Mouse (Mus musculus) neural tube, embryonic 12.5 days (tissue): Measurements from ENCODE around the gene Olfr574. TPM values are rescaled to one million over a fixed set of nuclear protein-coding genes. Genes with fewer than 3 reads are reported as not detected.

ENCODE experiments used
- ATAC-seq: fragments of 200-750 bp; cut with Nextera tagmentation; 2 replicates; pipeline ENCODE4 v1.8.0; 2017; ENCODE audit warnings: low read depth, mild to moderate bottlenecking, moderate TSS enrichment, moderate library complexity; ENCODE audit not compliant: low FRiP score
- H3K27ac ChIP-seq: fragments of 300-500 bp; sonication (generic); 2 replicates; pipeline ENCODE4 v1.5.1; 2016
- H3K27me3 ChIP-seq: fragments of 300-500 bp; sonication (generic); replicated peaks from 2 replicates; pipeline ENCODE4 v1.6.1; 2016; ENCODE audit warnings: mild to moderate bottlenecking
- H3K36me3 ChIP-seq: fragments of 300-500 bp; sonication (generic); 2 replicates; pipeline ENCODE4 v1.6.1; 2016; ENCODE audit warnings: mild to moderate bottlenecking
- H3K4me1 ChIP-seq: fragments of 300-500 bp; sonication (generic); 2 replicates; pipeline ENCODE4 v1.6.1; 2016
- H3K4me2 ChIP-seq: fragments of 300-500 bp; sonication (generic); replicated peaks from 2 replicates; pipeline ENCODE4 v1.6.1; 2016; ENCODE audit warnings: mild to moderate bottlenecking
- H3K4me3 ChIP-seq: fragments of 300-500 bp; sonication (generic); 2 replicates; pipeline ENCODE4 v1.5.1; 2016
- H3K9ac ChIP-seq: fragments of 300-500 bp; sonication (generic); 2 replicates; pipeline ENCODE4 v1.6.1; 2016; ENCODE audit warnings: mild to moderate bottlenecking
- H3K9me3 ChIP-seq: fragments of 300-500 bp; sonication (generic); 2 replicates; pipeline ENCODE4 v1.6.1; 2016; ENCODE audit warnings: mild to moderate bottlenecking
- WGBS: fragments of 180-500 bp; shearing (Covaris S2); methylation state at CpG from one replicate; pipeline ENCODE4 v1.1.7; 2016; 5-methylcytosine and 5-hydroxymethylcytosine counted together
- polyA plus RNA-seq: library from polyadenylated mRNA; unstranded; fragments of >200 nt; fragmentation: Nextera tagmentation; extraction: Ambion mirVana; gene quantifications from 2 replicates; pipeline ENCODE4 v1.2.1, GENCODE M21; 2016

The Olfr574 gene
- polyA plus RNA-seq, result not detected in 2 replicates

- Histone ChIP-seq H3K36me3 (no peaks in the 10 kb centered on the region), H3K4me1 (no peaks in the 10 kb centered on the region), H3K27ac (no peak within 1 kb of the TSS), H3K9me3 (no peaks in the 10 kb centered on the region), H3K4me3 (no peak within 1 kb of the TSS), H3K9ac (no peak within 1 kb of the TSS), H3K27me3 (no peaks in the 10 kb centered on the region), H3K4me2 (no peak within 1 kb of the TSS)
- ATAC-seq, result no peak
- 92% methylated on average over 1 of the region's 1 CpGs for WGBS
Measured at GRCm38 (mm10) chr7:102948167-102948566, at the start of gene Olfr574. Gene Olfr574, plus strand, starts transcription at chr7:102948467.

GRCm38 (mm10) chr7:102915261-102915660 lies 33.0 kb upstream of the Olfr574 start:
- 54% methylated on average over 1 of the region's 1 CpGs for WGBS
- Histone ChIP-seq H3K36me3 (no peaks in the 10 kb centered on the region), H3K4me2 (no peak overlapping the region), H3K4me3 (no peak overlapping the region), H3K4me1 (no peaks in the 10 kb centered on the region), H3K9me3 (no peaks in the 10 kb centered on the region), H3K27ac (no peak overlapping the region), H3K27me3 (no peaks in the 10 kb centered on the region), H3K9ac (no peak overlapping the region)
- ATAC-seq, result no peak

GRCm38 (mm10) chr7:102916405-102916804 lies 31.9 kb upstream of the Olfr574 start:
- Histone ChIP-seq H3K4me3 (no peak overlapping the region), H3K4me1 (no peaks in the 10 kb centered on the region), H3K9me3 (no peaks in the 10 kb centered on the region), H3K27ac (no peak overlapping the region), H3K27me3 (no peaks in the 10 kb centered on the region), H3K4me2 (no peak overlapping the region), H3K9ac (no peak overlapping the region), H3K36me3 (no peaks in the 10 kb centered on the region)
- WGBS, result 82% methylated on average over 5 of the region's 5 CpGs
- no peak for ATAC-seq

GRCm38 (mm10) chr7:102917032-102917875 lies 31.0 kb upstream of the Olfr574 start, which contains the start of gene Olfr571:
Gene Olfr571, minus strand, starts transcription at chr7:102917536.
- ATAC-seq, result peak; percentile 71

GRCm38 (mm10) chr7:102919632-102920031 lies 28.6 kb upstream of the Olfr574 start:
- no peaks in the 10 kb centered on the region for H3K36me3 ChIP-seq
- WGBS, result 21% methylated on average over 1 of the region's 1 CpGs

More at GRCm38 (mm10) chr7:102917032-102917875, 31.0 kb upstream of the Olfr574 start, which contains the start of gene Olfr571:
- no peaks in the 10 kb centered on the region for H3K4me1 ChIP-seq
- H3K27ac ChIP-seq, result no peak within 1 kb of the TSS
- WGBS, result 47% methylated on average over 4 of the region's 4 CpGs
- H3K9me3 ChIP-seq, result no peaks in the 10 kb centered on the region
- no peaks in the 10 kb centered on the region for H3K27me3 ChIP-seq
- no peak within 1 kb of the TSS for H3K4me3 ChIP-seq
- no peak within 1 kb of the TSS for H3K9ac ChIP-seq
- no peak within 1 kb of the TSS for H3K4me2 ChIP-seq
- no peaks in the 10 kb centered on the region for H3K36me3 ChIP-seq

GRCm38 (mm10) chr7:102924109-102924508 lies 24.2 kb upstream of the Olfr574 start, which contains the start of gene Olfr572:
Gene Olfr572, plus strand, starts transcription at chr7:102924409.
- no peaks in the 10 kb centered on the region for H3K36me3 ChIP-seq
- WGBS, result 67% methylated on average over 1 of the region's 1 CpGs
- no peaks in the 10 kb centered on the region for H3K9me3 ChIP-seq
- no peak for ATAC-seq
- no peaks in the 10 kb centered on the region for H3K27me3 ChIP-seq
- H3K4me3 ChIP-seq, result no peak within 1 kb of the TSS
- H3K9ac ChIP-seq, result no peak within 1 kb of the TSS
- H3K4me1 ChIP-seq, result no peaks in the 10 kb centered on the region
- H3K4me2 ChIP-seq, result no peak within 1 kb of the TSS
- H3K27ac ChIP-seq, result no peak within 1 kb of the TSS

More at GRCm38 (mm10) chr7:102919632-102920031, 28.6 kb upstream of the Olfr574 start:
- H3K4me3 ChIP-seq, result no peak overlapping the region
- H3K4me2 ChIP-seq, result no peak overlapping the region
- H3K27me3 ChIP-seq, result no peaks in the 10 kb centered on the region
- no peaks in the 10 kb centered on the region for H3K9me3 ChIP-seq
- H3K9ac ChIP-seq, result no peak overlapping the region
- no peaks in the 10 kb centered on the region for H3K4me1 ChIP-seq
- no peak overlapping the region for H3K27ac ChIP-seq
- peak; percentile 54; the same call in 1 of the 2 replicates for ATAC-seq

- Histone ChIP-seq H3K4me1 (no peaks in the 10 kb centered on the region), H3K27ac (no peak overlapping the region), H3K4me3 (no peak overlapping the region), H3K27me3 (no peaks in the 10 kb centered on the region), H3K4me2 (no peak overlapping the region), H3K9me3 (no peaks in the 10 kb centered on the region), H3K9ac (no peak overlapping the region), H3K36me3 (no peaks in the 10 kb centered on the region)
- 77% methylated on average over 3 of the region's 3 CpGs for WGBS
- no peak for ATAC-seq
Measured at GRCm38 (mm10) chr7:102927105-102927504, 21.2 kb upstream of the Olfr574 start.

GRCm38 (mm10) chr7:102942475-102942874 lies 5.8 kb upstream of the Olfr574 start, which contains the start of gene Olfr573-ps1:
Gene Olfr573-ps1, minus strand, starts transcription at chr7:102942575.
- no peak for ATAC-seq
- no peaks in the 10 kb centered on the region for H3K27me3 ChIP-seq
- H3K4me1 ChIP-seq, result no peaks in the 10 kb centered on the region
- no peak within 1 kb of the TSS for H3K4me2 ChIP-seq
- no peak within 1 kb of the TSS for H3K4me3 ChIP-seq
- no peak within 1 kb of the TSS for H3K27ac ChIP-seq
- WGBS, result 95% methylated on average over 2 of the region's 2 CpGs
- H3K9ac ChIP-seq, result no peak within 1 kb of the TSS
- H3K36me3 ChIP-seq, result no peaks in the 10 kb centered on the region
- no peaks in the 10 kb centered on the region for H3K9me3 ChIP-seq

- Histone ChIP-seq H3K27ac (no peak overlapping the region), H3K9ac (no peak overlapping the region), H3K4me2 (no peak overlapping the region), H3K36me3 (no peaks in the 10 kb centered on the region), H3K9me3 (no peaks in the 10 kb centered on the region), H3K4me3 (no peak overlapping the region), H3K27me3 (no peaks in the 10 kb centered on the region), H3K4me1 (no peaks in the 10 kb centered on the region)
- WGBS, result 89% methylated on average over 1 of the region's 1 CpGs
- no peak for ATAC-seq
Measured at GRCm38 (mm10) chr7:102943417-102943816, 4.8 kb upstream of the Olfr574 start.

GRCm38 (mm10) chr7:102950732-102951131 lies 2.5 kb downstream of the Olfr574 start:
- ATAC-seq, result no peak
- Histone ChIP-seq H3K27me3 (no peaks in the 10 kb centered on the region), H3K27ac (no peak overlapping the region), H3K9me3 (no peaks in the 10 kb centered on the region), H3K4me3 (no peak overlapping the region), H3K4me2 (no peak overlapping the region), H3K9ac (no peak overlapping the region), H3K36me3 (no peaks in the 10 kb centered on the region), H3K4me1 (no peaks in the 10 kb centered on the region)
- WGBS, result 85% methylated on average over 1 of the region's 1 CpGs

GRCm38 (mm10) chr7:102958137-102958536 lies 9.9 kb downstream of the Olfr574 start:
- H3K27ac ChIP-seq, result no peak overlapping the region
- no peak for ATAC-seq
- H3K36me3 ChIP-seq, result no peaks in the 10 kb centered on the region
- H3K4me3 ChIP-seq, result no peak overlapping the region
- no peaks in the 10 kb centered on the region for H3K27me3 ChIP-seq
- no peaks in the 10 kb centered on the region for H3K9me3 ChIP-seq
- H3K4me1 ChIP-seq, result no peaks in the 10 kb centered on the region
- 78% methylated on average over 3 of the region's 3 CpGs for WGBS
- H3K4me2 ChIP-seq, result no peak overlapping the region
- no peak overlapping the region for H3K9ac ChIP-seq

- 75% methylated on average over 1 of the region's 1 CpGs for WGBS
- ATAC-seq, result no peak
- H3K9me3 ChIP-seq, result no peaks in the 10 kb centered on the region
- H3K27ac ChIP-seq, result no peak within 1 kb of the TSS
- H3K4me1 ChIP-seq, result no peaks in the 10 kb centered on the region
- no peaks in the 10 kb centered on the region for H3K36me3 ChIP-seq
- no peaks in the 10 kb centered on the region for H3K27me3 ChIP-seq
- no peak within 1 kb of the TSS for H3K4me3 ChIP-seq
- no peak within 1 kb of the TSS for H3K9ac ChIP-seq
- no peak within 1 kb of the TSS for H3K4me2 ChIP-seq
Measured at GRCm38 (mm10) chr7:102958593-102958992, 10.3 kb downstream of the Olfr574 start, which contains the start of gene Olfr575. Gene Olfr575, minus strand, starts transcription at chr7:102958775.
